Comparison of ENCODE assay signal across 28 mouse cellular contexts in the genomic region with DNA sequence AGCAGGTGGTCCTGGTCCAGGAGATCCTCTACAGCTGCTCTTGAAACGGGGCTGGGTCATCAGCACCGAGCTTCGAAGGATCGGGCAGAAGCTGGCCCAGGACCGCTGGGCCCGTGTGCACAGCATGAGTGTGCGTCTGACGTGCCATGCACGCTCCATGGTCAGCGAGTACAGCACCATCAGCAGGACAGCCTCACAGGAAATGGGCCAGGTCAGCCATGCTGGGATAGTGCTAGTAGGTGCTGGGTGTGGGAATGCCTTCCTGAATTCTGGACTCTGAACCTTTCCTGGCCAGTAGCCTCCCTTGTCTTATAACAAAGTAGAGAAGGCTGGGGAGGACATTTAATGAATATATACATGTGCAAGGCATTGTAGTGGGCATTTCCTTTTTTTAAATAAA. TPM values are rescaled to one million over a fixed set of nuclear protein-coding genes. Genes with fewer than 3 reads are reported as not detected.
DNase-seq lines count a peak whose midpoint lies in the region; ATAC-seq lines count a peak whose summit lies in the region.
"Had no signal": no experiment of that assay in that cellular context is flagged by ENCODE, and none has a peak within 500 bp of the region (broad histone marks: within the 10 kb centered on the region; RNA-seq: fewer than 3 reads in every experiment).

No protein-coding gene starts in this region.

- 0 out of 2 replicates have a peak overlapping the region, but pooled peaks have one; percentile 51 for H3K27ac ChIP-seq in kidney, embryonic 15.5 days
- no peak overlapping the region for H3K27ac ChIP-seq in midbrain, embryonic 13.5 days
- H3K27ac ChIP-seq: embryonic facial prominence, embryonic 10.5 days; embryonic facial prominence, embryonic 13.5 days; forebrain, embryonic 12.5 days; forebrain, embryonic 15.5 days; heart, embryonic 15.5 days; hindbrain, embryonic 10.5 days had no signal

- H3K36me3 ChIP-seq in kidney, embryonic 15.5 days, result no peaks in the 10 kb centered on the region
- no peaks in the 10 kb centered on the region for H3K36me3 ChIP-seq in midbrain, embryonic 13.5 days
- H3K36me3 ChIP-seq: embryonic facial prominence, embryonic 10.5 days; embryonic facial prominence, embryonic 13.5 days; forebrain, embryonic 12.5 days; forebrain, embryonic 15.5 days; heart, embryonic 12.5 days; heart, embryonic 15.5 days; hindbrain, embryonic 10.5 days had no signal

- no peak overlapping the region for H3K9ac ChIP-seq in kidney, embryonic 15.5 days
- H3K9ac ChIP-seq in midbrain, embryonic 13.5 days (replicated peaks), result no peak overlapping the region
- H3K9ac ChIP-seq: embryonic facial prominence, embryonic 13.5 days; forebrain, embryonic 12.5 days; forebrain, embryonic 15.5 days; heart, embryonic 12.5 days; heart, embryonic 15.5 days had no signal

- no peaks in the 10 kb centered on the region for H3K27me3 ChIP-seq in kidney, embryonic 15.5 days
- no peaks in the 10 kb centered on the region for H3K27me3 ChIP-seq in midbrain, embryonic 13.5 days
- H3K27me3 ChIP-seq: embryonic facial prominence, embryonic 13.5 days; forebrain, embryonic 12.5 days; forebrain, embryonic 15.5 days; heart, embryonic 12.5 days; heart, embryonic 15.5 days had no signal

- peak; percentile 67; the same call in 1 of the 2 replicates for ATAC-seq in kidney, embryonic 15.5 days (replicated peaks; ENCODE audit: low FRiP score)
- no peak for ATAC-seq in midbrain, embryonic 13.5 days
- ATAC-seq: activated CD4-positive, CD25-positive, alpha-beta regulatory T cell, adult 4 months; forebrain, embryonic 15.5 days had no signal

- no peak overlapping the region for H3K4me2 ChIP-seq in kidney, embryonic 15.5 days
- H3K4me2 ChIP-seq in midbrain, embryonic 13.5 days (replicated peaks), result no peak overlapping the region
- H3K4me2 ChIP-seq: embryonic facial prominence, embryonic 13.5 days; forebrain, embryonic 12.5 days; forebrain, embryonic 15.5 days; heart, embryonic 12.5 days; heart, embryonic 15.5 days had no signal

- H3K4me3 ChIP-seq in kidney, embryonic 15.5 days (replicated peaks), result no peak overlapping the region
- H3K4me3 ChIP-seq in midbrain, embryonic 13.5 days (replicated peaks), result no peak overlapping the region
- H3K4me3 ChIP-seq: embryonic facial prominence, embryonic 10.5 days; embryonic facial prominence, embryonic 13.5 days; erythroblast, embryonic 14.5 days; forebrain, embryonic 12.5 days; forebrain, embryonic 15.5 days; heart, embryonic 12.5 days; heart, embryonic 15.5 days; hindbrain, embryonic 10.5 days had no signal

- WGBS in kidney, embryonic 15.5 days, result 91% methylated on average over 10 of the region's 10 CpGs
- WGBS in midbrain, embryonic 13.5 days, result 96% methylated on average over 10 of the region's 10 CpGs

- no peaks in the 10 kb centered on the region for H3K9me3 ChIP-seq in kidney, embryonic 15.5 days (replicated peaks)
- H3K9me3 ChIP-seq in midbrain, embryonic 13.5 days, result no peaks in the 10 kb centered on the region
- H3K9me3 ChIP-seq: embryonic facial prominence, embryonic 10.5 days; embryonic facial prominence, embryonic 13.5 days; forebrain, embryonic 12.5 days; forebrain, embryonic 15.5 days; heart, embryonic 12.5 days; heart, embryonic 15.5 days; hindbrain, embryonic 10.5 days had no signal

- no peaks in the 10 kb centered on the region for H3K4me1 ChIP-seq in kidney, embryonic 15.5 days
- no peaks in the 10 kb centered on the region for H3K4me1 ChIP-seq in midbrain, embryonic 13.5 days (replicated peaks)
- H3K4me1 ChIP-seq: embryonic facial prominence, embryonic 10.5 days; forebrain, embryonic 12.5 days; forebrain, embryonic 15.5 days; heart, embryonic 12.5 days; heart, embryonic 15.5 days; hindbrain, embryonic 10.5 days had no signal

- DNase-seq in kidney, adult 11 months, result peak; percentile 37
- DNase-seq in kidney, adult 18-20 months, result no peak
- DNase-seq in kidney, adult 9 months, result peak; percentile 56
- no peak for DNase-seq in kidney, postnatal 10 days
- DNase-seq in kidney, postnatal 14 days, result peak; percentile 7
- DNase-seq in testis, postnatal 10 days (ENCODE audit: low spot score), result no peak
- DNase-seq: adrenal gland, adult 8-10 months; adrenal gland, postnatal 25 days; cerebellum, adult 11-12 months; cerebellum, adult 8-10 months; cerebellum, postnatal 10 days; cerebellum, postnatal 36 days; embryo, embryonic 11 days; gastrocnemius, postnatal 25 days; heart, adult 18-20 months; heart, postnatal 10 days; heart, postnatal 36 days had no signal

RNA-seq across cellular contexts. Expression of gene Insc, which starts 47.6 kb away (rescaled TPM):
- polyA plus RNA-seq in kidney, embryonic 15.5 days (2015; fragmentation: Nextera tagmentation; extraction: Ambion mirVana), result 3.7 and 4.1 TPM in 2 replicates
- 1.0 and 1.7 TPM in 2 replicates for polyA plus RNA-seq in midbrain, embryonic 13.5 days (2015; fragmentation: Nextera tagmentation; extraction: Ambion mirVana)

Comparison
In these comparisons a context has a peak if more than half of its experiments do, and no peak if none do; other contexts are left out.
1. DNase-seq: peak in kidney, adult 11 months (single experiment), kidney, adult 9 months (single experiment) and kidney, postnatal 14 days (single experiment); none in kidney, adult 18-20 months (single experiment), kidney, postnatal 10 days (single experiment) and testis, postnatal 10 days (single experiment).